ENCODE assay signal across 9 mouse cellular contexts in the genomic region with DNA sequence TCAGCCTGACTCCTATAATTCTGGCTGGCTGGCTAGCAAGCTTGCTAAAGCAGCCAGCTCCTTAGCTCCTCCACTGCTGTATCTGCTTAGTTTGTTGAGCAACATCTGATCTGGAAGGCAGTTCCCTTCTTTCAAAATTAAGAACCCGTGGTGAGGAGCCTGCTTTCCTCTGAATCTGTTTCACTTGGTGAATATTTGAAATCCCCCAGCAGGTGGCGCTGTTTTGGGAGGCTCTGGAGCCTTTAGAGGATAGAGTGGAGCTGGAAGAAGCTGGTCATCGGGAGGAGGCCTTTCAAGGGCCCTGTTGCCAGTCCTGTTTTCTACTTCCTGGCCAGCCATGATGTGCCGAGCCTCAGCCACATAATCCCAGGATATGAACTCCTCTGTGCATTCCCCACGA.
DNase-seq lines count a peak whose midpoint lies in the region; ATAC-seq and TF ChIP-seq lines count a peak whose summit lies in the region.
"Had no signal": no experiment of that assay in that cellular context is flagged by ENCODE, and none has a peak within 500 bp of the region (broad histone marks: within the 10 kb centered on the region; RNA-seq: fewer than 3 reads in every experiment).

No protein-coding gene starts in this region.

- 52% methylated on average over 5 of the region's 5 CpGs for WGBS in neural tube, embryonic 15.5 days
- WGBS in kidney, embryonic 14.5 days: 57% methylated on average over 5 of the region's 5 CpGs
- 56% methylated on average over 5 of the region's 5 CpGs for WGBS in limb, embryonic 14.5 days

- no peak for ATAC-seq in neural tube, embryonic 15.5 days (ENCODE audit: low FRiP score)
- ATAC-seq in kidney, embryonic 14.5 days (ENCODE audit: low FRiP score, low TSS enrichment): 0 out of 2 replicates have a peak, but pooled peaks have one; percentile 45
- peak; percentile 47; the same call in 1 of the 2 replicates for ATAC-seq in limb, embryonic 14.5 days (ENCODE audit: low FRiP score, low read depth)

- H3K27ac ChIP-seq in neural tube, embryonic 15.5 days (replicated peaks): no peak overlapping the region
- no peak overlapping the region for H3K27ac ChIP-seq in kidney, embryonic 14.5 days (ENCODE audit: low read depth, low read length)
- no peak overlapping the region for H3K27ac ChIP-seq in limb, embryonic 14.5 days (replicated peaks; ENCODE audit: low read depth, low read length)
- H3K27ac ChIP-seq: embryonic facial prominence, embryonic 15.5 days had no signal

- H3K9ac ChIP-seq in neural tube, embryonic 15.5 days (replicated peaks): no peak overlapping the region
- H3K9ac ChIP-seq in kidney, embryonic 14.5 days (ENCODE audit: low read depth, low read length): no peak overlapping the region
- H3K9ac ChIP-seq in limb, embryonic 14.5 days (ENCODE audit: low read depth, low read length, severe bottlenecking): no peak overlapping the region
- H3K9ac ChIP-seq: embryonic facial prominence, embryonic 15.5 days had no signal

- peak; percentile 77 for DNase-seq in neural tube, embryonic 10.5 days (ENCODE audit: extremely low spot score, low spot score)
- DNase-seq in cerebellum, postnatal 36 days: peak; percentile 72 to 74
- DNase-seq in gastrocnemius, postnatal 25 days: peak; percentile 67
- peak; percentile 68 for DNase-seq in limb, embryonic 14.5 days (ENCODE audit: low spot score)
- DNase-seq in ovary, adult 18-20 months (ENCODE audit: low spot score): peak; percentile 15
- DNase-seq in thymus, postnatal 14 days: peak; percentile 78

- no peaks in the 10 kb centered on the region for H3K27me3 ChIP-seq in neural tube, embryonic 15.5 days (replicated peaks)
- no peaks in the 10 kb centered on the region for H3K27me3 ChIP-seq in kidney, embryonic 14.5 days (ENCODE audit: control insufficient read depth, insufficient read depth, low read length)
- no peaks in the 10 kb centered on the region for H3K27me3 ChIP-seq in limb, embryonic 14.5 days (ENCODE audit: control insufficient read depth, insufficient read depth, low read length)
- H3K27me3 ChIP-seq: embryonic facial prominence, embryonic 15.5 days had no signal

- no peak overlapping the region for H3K4me2 ChIP-seq in neural tube, embryonic 15.5 days
- H3K4me2 ChIP-seq in kidney, embryonic 14.5 days (replicated peaks; ENCODE audit: low read depth, low read length): no peak overlapping the region
- H3K4me2 ChIP-seq in limb, embryonic 14.5 days (replicated peaks; ENCODE audit: low read depth, low read length, severe bottlenecking): no peak overlapping the region
- H3K4me2 ChIP-seq: embryonic facial prominence, embryonic 15.5 days had no signal

- no peaks in the 10 kb centered on the region for H3K36me3 ChIP-seq in neural tube, embryonic 15.5 days
- H3K36me3 ChIP-seq in kidney, embryonic 14.5 days (ENCODE audit: control insufficient read depth, insufficient read depth, low read length): no peaks in the 10 kb centered on the region
- no peaks in the 10 kb centered on the region for H3K36me3 ChIP-seq in limb, embryonic 14.5 days (ENCODE audit: control insufficient read depth, insufficient read depth, low read length)
- H3K36me3 ChIP-seq: embryonic facial prominence, embryonic 15.5 days had no signal

- H3K4me1 ChIP-seq in neural tube, embryonic 15.5 days: peaks cover 7% of the 10 kb centered on the region; the same call in 1 of the 2 replicates
- H3K4me1 ChIP-seq in kidney, embryonic 14.5 days (ENCODE audit: control insufficient read depth, insufficient read depth, low read length): peaks cover 7% of the 10 kb centered on the region
- H3K4me1 ChIP-seq in limb, embryonic 14.5 days (ENCODE audit: control insufficient read depth, insufficient read depth, low read length): peaks cover 5% of the 10 kb centered on the region; the same call in 1 of the 2 replicates

- TF ChIP-seq POLR2A in limb, embryonic 14.5 days (IDR thresholded peaks at IDR 0.05; ENCODE audit: borderline replicate concordance, extremely low read depth, insufficient read depth, insufficient read length): no peak

- no peaks in the 10 kb centered on the region for H3K9me3 ChIP-seq in neural tube, embryonic 15.5 days (replicated peaks)
- H3K9me3 ChIP-seq in kidney, embryonic 14.5 days (ENCODE audit: control insufficient read depth, low read length): no peaks in the 10 kb centered on the region; the same call in 1 of the 2 replicates
- no peaks in the 10 kb centered on the region for H3K9me3 ChIP-seq in limb, embryonic 14.5 days (ENCODE audit: control insufficient read depth, low read length)
- H3K9me3 ChIP-seq: embryonic facial prominence, embryonic 15.5 days had no signal

- no peak overlapping the region for H3K4me3 ChIP-seq in neural tube, embryonic 15.5 days (replicated peaks)
- no peak overlapping the region for H3K4me3 ChIP-seq in kidney, embryonic 14.5 days (ENCODE audit: low read length)
- no peak overlapping the region for H3K4me3 ChIP-seq in limb, embryonic 14.5 days (replicated peaks; ENCODE audit: low read length)
- H3K4me3 ChIP-seq: embryonic facial prominence, embryonic 15.5 days had no signal

Comparison
In these comparisons a context has a peak if more than half of its experiments do, and no peak if none do; other contexts are left out.
1. DNase-seq: peak in every context shown above with its lines; median percentile 78 in thymus, postnatal 14 days; 77 in neural tube, embryonic 10.5 days; 73 in cerebellum, postnatal 36 days; 68 in limb, embryonic 14.5 days; 67 in gastrocnemius, postnatal 25 days; 15 in ovary, adult 18-20 months.